Comparison of ENCODE assay signal across 8 mouse cellular contexts in the genomic region with DNA sequence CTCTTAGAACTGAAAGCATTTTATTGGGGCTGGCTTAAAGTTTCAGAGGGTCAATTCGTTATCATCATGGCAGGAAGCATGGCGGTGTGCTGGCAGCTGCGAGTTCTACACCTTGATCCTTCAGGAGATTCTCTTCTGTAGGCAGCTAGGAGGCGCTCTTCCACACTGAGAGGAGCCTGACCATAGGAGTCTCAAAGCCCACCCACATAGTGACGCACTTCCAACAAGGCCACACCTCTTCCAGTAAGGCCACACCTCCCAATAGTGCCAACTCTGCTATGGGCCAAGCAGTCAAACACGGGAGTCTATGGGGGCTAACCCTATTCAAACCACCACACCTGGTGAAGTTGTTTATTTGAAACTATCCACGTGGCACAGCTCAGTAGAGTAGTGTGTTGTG. TPM values are rescaled to one million over a fixed set of nuclear protein-coding genes. Genes with fewer than 3 reads are reported as not detected.
DNase-seq lines count a peak whose midpoint lies in the region; ATAC-seq lines count a peak whose summit lies in the region.

No protein-coding gene starts in this region.

- peak; percentile 73 for ATAC-seq in heart, embryonic 12.5 days (ENCODE audit: insufficient number of reproducible peaks, low FRiP score)
- ATAC-seq in liver, embryonic 16.5 days (ENCODE audit: low read depth), result peak; percentile 97

- 43% methylated on average over 7 of the region's 7 CpGs for WGBS in heart, embryonic 12.5 days
- WGBS in liver, embryonic 16.5 days (ENCODE audit: insufficient replicate concordance), result 28% methylated on average over 7 of the region's 7 CpGs

- no peak overlapping the region for H3K4me2 ChIP-seq in heart, embryonic 12.5 days
- peak overlapping the region; percentile 17; the same call in 1 of the 2 replicates for H3K4me2 ChIP-seq in liver, embryonic 16.5 days (ENCODE audit: low read depth, low read length)

- no peak overlapping the region for H3K9ac ChIP-seq in heart, embryonic 12.5 days
- H3K9ac ChIP-seq in liver, embryonic 16.5 days (ENCODE audit: low read depth, low read length), result no peak overlapping the region

- no peaks in the 10 kb centered on the region for H3K27me3 ChIP-seq in heart, embryonic 12.5 days (replicated peaks)
- H3K27me3 ChIP-seq in liver, embryonic 16.5 days (ENCODE audit: control insufficient read depth, insufficient read depth, low read depth, low read length), result no peaks in the 10 kb centered on the region

- H3K9me3 ChIP-seq in heart, embryonic 12.5 days (replicated peaks), result no peaks in the 10 kb centered on the region
- no peaks in the 10 kb centered on the region for H3K9me3 ChIP-seq in liver, embryonic 16.5 days (replicated peaks; ENCODE audit: control insufficient read depth, low read length)

- H3K36me3 ChIP-seq in heart, embryonic 12.5 days, result no peaks in the 10 kb centered on the region
- H3K36me3 ChIP-seq in liver, embryonic 16.5 days (ENCODE audit: control insufficient read depth, insufficient read depth), result no peaks in the 10 kb centered on the region

- H3K27ac ChIP-seq in heart, embryonic 12.5 days (ENCODE audit: poor library complexity, severe bottlenecking), result no peak overlapping the region
- H3K27ac ChIP-seq in liver, embryonic 16.5 days (ENCODE audit: low read length), result no peak overlapping the region

- DNase-seq in heart, adult 8-10 months (ENCODE audit: low spot score), result no peak
- DNase-seq in 416B (ENCODE audit: low read depth), result peak; percentile 90
- peak; percentile 85 for DNase-seq in ZHBTc4 (ENCODE audit: low read depth, low spot score)
- no peak for DNase-seq in urinary bladder, postnatal 10 days (ENCODE audit: low spot score)
- DNase-seq in ovary, postnatal 14 days (ENCODE audit: low spot score), result no peak
- no peak for DNase-seq in layer of hippocampus, postnatal 14 days (ENCODE audit: low spot score in 2 of 2)

- H3K4me3 ChIP-seq in heart, embryonic 12.5 days, result no peak overlapping the region
- H3K4me3 ChIP-seq in liver, embryonic 16.5 days (ENCODE audit: low read depth, low read length), result no peak overlapping the region

- no peaks in the 10 kb centered on the region for H3K4me1 ChIP-seq in heart, embryonic 12.5 days (replicated peaks)
- H3K4me1 ChIP-seq in liver, embryonic 16.5 days (ENCODE audit: control insufficient read depth, low read depth, low read length), result peaks cover 11% of the 10 kb centered on the region

RNA-seq across cellular contexts. Expression of a gene that starts 24.0 kb away (rescaled TPM):
- 3.5 and 4.1 TPM in 2 replicates for polyA plus RNA-seq in heart, embryonic 12.5 days (2016; fragmentation: Nextera tagmentation; extraction: Ambion mirVana)
- 1 to 10 TPM; 2.1 to 3.1 (median 2.7) TPM for total RNA-seq in heart, adult 8-10 months (2022)
- polyA plus RNA-seq in liver, embryonic 16.5 days (2015; fragmentation: Nextera tagmentation; extraction: Ambion mirVana), result 0.93 and 1.0 TPM in 2 replicates
- 10 to 100 TPM; 59.8 to 61.9 TPM for total RNA-seq in layer of hippocampus, postnatal 14 days (2021)

Comparison
In these comparisons a context has a peak if more than half of its experiments do, and no peak if none do; other contexts are left out.
1. DNase-seq: peak in 416B (single experiment) and ZHBTc4 (single experiment); none in heart, adult 8-10 months (single experiment), urinary bladder, postnatal 10 days (single experiment), ovary, postnatal 14 days (single experiment) and layer of hippocampus, postnatal 14 days (0 of 2).
2. RNA of a gene that starts 24.0 kb away (total RNA-seq): 59.8 to 61.9 TPM in layer of hippocampus, postnatal 14 days; 2.1 to 3.1 TPM in heart, adult 8-10 months; every median in the first group is over 10 times any median in the second.